Mouse (Mus musculus) intestine, embryonic 16.5 days (tissue): ENCODE measurements around the gene Zdhhc19. TPM values are rescaled to one million over a fixed set of nuclear protein-coding genes. Genes with fewer than 3 reads are reported as not detected.

ENCODE experiments used
- ATAC-seq: fragments of 200-750 bp; cut with Nextera tagmentation; 2 replicates; pipeline ENCODE4 v1.8.0; 2017; ENCODE audit warnings: moderate TSS enrichment, moderate library complexity
- H3K27ac ChIP-seq: fragments of 300-500 bp; sonication (generic); 2 replicates; pipeline ENCODE4 v1.5.1; 2014; ENCODE audit warnings: mild to moderate bottlenecking, low read length
- H3K27me3 ChIP-seq: fragments of 300-500 bp; sonication (generic); replicated peaks from 2 replicates; pipeline ENCODE4 v1.6.1; 2014; ENCODE audit warnings: low read length, control low read depth, mixed read lengths; ENCODE audit not compliant: control insufficient read depth, insufficient read depth
- H3K36me3 ChIP-seq: fragments of 300-500 bp; sonication (generic); 2 replicates; pipeline ENCODE4 v1.6.1; 2014; ENCODE audit warnings: low read length, control low read depth; ENCODE audit not compliant: control insufficient read depth, insufficient read depth
- H3K4me1 ChIP-seq: fragments of 300-500 bp; sonication (generic); 2 replicates; pipeline ENCODE4 v1.6.1; 2014; ENCODE audit warnings: low read length, control low read depth, mixed read lengths; ENCODE audit not compliant: control insufficient read depth, insufficient read depth
- H3K4me2 ChIP-seq: fragments of 300-500 bp; sonication (generic); 2 replicates; pipeline ENCODE4 v1.6.1; 2014; ENCODE audit warnings: low read depth, low read length, control low read depth
- H3K4me3 ChIP-seq: fragments of 300-500 bp; sonication (generic); 2 replicates; pipeline ENCODE4 v1.5.1; 2014; ENCODE audit warnings: mild to moderate bottlenecking, low read length
- H3K9ac ChIP-seq: fragments of 300-500 bp; sonication (generic); 2 replicates; pipeline ENCODE4 v1.6.1; 2014; ENCODE audit warnings: low read depth, low read length
- H3K9me3 ChIP-seq: fragments of 300-500 bp; sonication (generic); 2 replicates; pipeline ENCODE4 v1.6.1; 2016; ENCODE audit warnings: low read length, control low read depth; ENCODE audit not compliant: control insufficient read depth
- WGBS: fragments of 180-500 bp; shearing (Covaris S2); extraction: QIAGEN DNeasy Blood & Tissue Kit; methylation state at CpG from one replicate; pipeline ENCODE4 v1.1.7; 2014; 5-methylcytosine and 5-hydroxymethylcytosine counted together
- polyA plus RNA-seq: library from polyadenylated mRNA; unstranded; fragments of >200 nt; fragmentation: Nextera tagmentation; extraction: Ambion mirVana; gene quantifications from 2 replicates; pipeline ENCODE4 v1.2.1, GENCODE M21; 2015

Gene Zdhhc19
- polyA plus RNA-seq, 1 experiment from 2014 or later = 2.1 TPM

DNA sequence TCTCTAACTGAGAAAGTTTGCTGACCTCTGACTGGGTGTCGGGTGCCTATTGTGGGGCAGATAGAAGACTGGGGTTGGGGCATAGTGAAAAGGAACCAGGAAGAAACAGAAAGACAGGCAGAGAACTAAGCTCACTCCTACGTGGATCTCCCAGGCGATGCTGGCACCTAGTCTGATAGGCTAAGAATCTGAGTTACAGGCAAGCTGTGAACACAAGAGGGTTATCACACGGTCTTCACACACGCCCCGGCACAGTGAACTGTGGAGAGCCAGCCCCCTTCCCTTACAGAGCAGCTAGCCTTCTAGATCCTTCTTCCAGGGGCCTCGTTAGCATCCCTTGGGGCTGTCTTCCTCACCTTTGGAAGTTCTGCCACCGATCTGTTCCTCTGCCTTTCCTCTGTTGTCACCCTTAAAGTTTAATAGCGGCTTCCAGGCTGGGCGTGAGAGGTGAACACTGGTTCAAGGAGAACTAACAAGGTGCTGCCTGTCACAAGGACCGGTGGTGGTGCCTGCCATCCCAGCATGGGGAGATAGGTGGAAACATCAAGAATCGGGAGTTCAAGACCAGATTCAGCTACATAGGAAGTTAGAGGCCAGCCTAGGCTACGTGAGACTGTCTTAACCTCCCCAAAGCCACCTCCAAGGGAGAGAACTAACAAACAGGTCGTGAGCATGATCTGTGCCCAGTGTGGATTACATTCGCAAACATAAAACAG, 23.7 kb downstream of the Zdhhc19 start:
- no peak overlapping the region for H3K4me2 ChIP-seq
- no peak for ATAC-seq
- H3K4me1 ChIP-seq = peaks cover 27% of the 10 kb centered on the region
- no peak overlapping the region for H3K9ac ChIP-seq
- no peaks in the 10 kb centered on the region for H3K27me3 ChIP-seq
- no peaks in the 10 kb centered on the region for H3K36me3 ChIP-seq
- H3K27ac ChIP-seq = no peak overlapping the region
- 77% methylated on average over 15 of the region's 15 CpGs for WGBS
- H3K9me3 ChIP-seq = no peaks in the 10 kb centered on the region
- H3K4me3 ChIP-seq = no peak overlapping the region

DNA sequence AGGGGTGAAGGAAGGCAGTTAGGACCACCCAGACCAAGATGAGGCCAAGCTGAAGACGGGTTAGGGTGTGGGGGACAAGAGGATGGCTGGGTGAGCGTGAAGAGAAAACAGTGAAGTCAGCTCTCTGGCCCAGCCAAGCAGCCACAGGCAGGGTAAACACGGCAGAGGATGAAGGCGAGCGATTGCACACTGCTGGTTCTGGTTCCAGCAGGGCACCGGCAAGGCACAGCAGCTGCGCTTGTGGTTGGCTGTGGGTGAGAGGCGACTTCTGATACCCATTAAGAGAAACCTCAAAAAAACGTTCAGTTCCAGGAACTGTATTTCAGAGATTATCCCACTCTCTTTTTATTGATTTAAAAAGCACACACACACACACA, 24.3 kb downstream of the Zdhhc19 start:
- no peak overlapping the region for H3K27ac ChIP-seq
- WGBS = 50% methylated on average over 9 of the region's 9 CpGs
- H3K9ac ChIP-seq = no peak overlapping the region

DNA sequence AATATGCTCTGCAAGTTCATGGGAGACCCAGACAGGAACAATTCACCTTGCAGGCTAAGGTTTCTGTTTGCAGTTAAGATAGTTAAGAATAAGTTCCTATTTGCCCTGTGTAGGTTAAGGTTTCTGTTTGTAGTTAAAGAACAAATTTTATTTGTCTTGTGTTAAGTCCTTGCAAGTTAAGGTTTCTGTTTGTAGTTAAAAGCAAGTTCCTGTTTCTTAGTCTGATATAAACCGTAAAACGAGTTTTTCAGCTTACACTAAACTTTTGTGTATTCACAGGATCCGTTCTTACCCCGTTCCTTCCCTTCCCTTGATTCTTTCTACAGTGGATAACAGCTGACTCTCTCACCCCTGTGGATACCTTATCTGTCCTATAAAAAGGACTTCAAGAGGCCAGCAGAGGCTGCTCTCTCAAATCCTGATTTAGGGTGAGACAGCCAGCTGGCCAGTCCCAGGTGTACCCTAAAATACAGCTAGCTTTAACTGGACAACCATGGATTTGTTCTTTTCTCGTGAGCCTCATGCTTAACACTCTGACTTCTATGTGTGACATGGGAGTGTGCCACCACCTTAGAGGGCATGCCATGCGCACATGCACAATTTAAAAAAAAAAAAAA, 26.6 kb downstream of the Zdhhc19 start:
- Histone ChIP-seq H3K9me3 (no peaks in the 10 kb centered on the region), H3K9ac (no peak overlapping the region), H3K36me3 (no peaks in the 10 kb centered on the region), H3K4me1 (peaks cover 13% of the 10 kb centered on the region; the same call in 1 of the 2 replicates), H3K4me3 (no peak overlapping the region), H3K4me2 (no peak overlapping the region), H3K27me3 (no peaks in the 10 kb centered on the region), H3K27ac (no peak overlapping the region)
- WGBS = 62% methylated on average over 6 of the region's 6 CpGs
- ATAC-seq = no peak

More for the DNA sequence above, 24.3 kb downstream of the Zdhhc19 start:
- Histone ChIP-seq H3K4me3 (no peak overlapping the region), H3K27me3 (no peaks in the 10 kb centered on the region), H3K4me1 (peaks cover 27% of the 10 kb centered on the region), H3K9me3 (no peaks in the 10 kb centered on the region), H3K36me3 (no peaks in the 10 kb centered on the region), H3K4me2 (no peak overlapping the region)
- ATAC-seq = no peak

DNA sequence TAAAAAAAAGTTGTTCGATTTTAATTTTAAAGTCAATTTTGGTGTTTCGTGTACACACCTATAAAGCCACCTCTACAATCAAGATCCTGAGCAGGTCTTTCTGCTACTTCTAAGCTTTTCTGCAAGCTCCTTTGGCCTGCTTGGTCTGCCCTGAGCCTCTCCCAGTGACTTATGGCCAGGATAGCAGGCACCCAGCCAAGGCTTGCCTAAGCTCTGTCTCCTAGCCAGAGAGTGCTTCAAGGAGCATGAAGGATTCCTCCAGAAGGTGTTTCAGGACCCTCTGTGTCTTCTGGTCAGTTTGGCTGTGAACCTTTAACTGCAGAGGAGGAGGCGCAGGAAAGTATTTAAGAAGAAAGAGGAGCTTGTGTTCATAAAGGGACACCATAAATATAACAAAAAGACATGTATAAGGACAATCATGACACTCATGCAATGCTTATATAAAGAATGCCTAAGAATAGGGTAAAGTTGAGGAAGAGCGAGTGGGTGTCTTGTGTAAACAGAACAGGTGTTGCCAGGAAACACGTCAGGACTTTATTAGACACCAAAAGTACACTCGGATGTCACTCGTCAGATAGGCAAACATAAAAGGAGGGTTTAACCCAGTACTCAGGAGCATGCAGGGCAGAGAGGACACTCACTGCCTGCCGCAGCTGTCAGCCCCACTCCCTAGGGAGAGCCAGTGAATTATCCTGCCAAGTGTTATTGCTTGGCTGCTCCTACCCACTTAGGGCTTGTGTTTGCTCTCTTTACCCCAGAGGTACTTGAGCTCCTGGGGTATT, 27.6 kb downstream of the Zdhhc19 start:
- Histone ChIP-seq H3K4me1 (peaks cover 10% of the 10 kb centered on the region; the same call in 1 of the 2 replicates), H3K4me3 (no peak overlapping the region), H3K9me3 (no peaks in the 10 kb centered on the region), H3K9ac (no peak overlapping the region), H3K36me3 (no peaks in the 10 kb centered on the region), H3K27me3 (no peaks in the 10 kb centered on the region), H3K27ac (peak overlapping the region; percentile 20; the same call in 1 of the 2 replicates), H3K4me2 (no peak overlapping the region)
- peak; percentile 72 for ATAC-seq
- 45% methylated on average over 8 of the region's 8 CpGs for WGBS

DNA sequence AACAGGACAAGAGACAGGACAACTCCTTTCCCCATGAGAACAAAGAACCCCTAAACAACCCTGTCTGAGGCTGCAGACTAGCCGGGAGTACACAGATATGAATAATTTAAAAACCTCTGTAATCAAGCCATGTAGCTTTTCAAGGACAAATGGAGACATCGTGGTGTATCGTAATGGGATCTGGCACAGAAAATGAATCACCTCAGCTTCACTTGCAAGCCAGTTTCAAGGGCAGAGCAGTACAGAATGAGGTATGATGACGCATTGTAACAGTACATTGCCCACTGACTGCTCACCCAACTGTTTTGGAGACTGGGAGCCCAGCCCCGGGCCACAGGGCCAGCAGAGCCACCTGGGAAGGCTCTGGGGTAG, 28.2 kb downstream of the Zdhhc19 start:
- H3K27ac ChIP-seq = peak overlapping the region; percentile 20; the same call in 1 of the 2 replicates
- ATAC-seq = no peak

DNA sequence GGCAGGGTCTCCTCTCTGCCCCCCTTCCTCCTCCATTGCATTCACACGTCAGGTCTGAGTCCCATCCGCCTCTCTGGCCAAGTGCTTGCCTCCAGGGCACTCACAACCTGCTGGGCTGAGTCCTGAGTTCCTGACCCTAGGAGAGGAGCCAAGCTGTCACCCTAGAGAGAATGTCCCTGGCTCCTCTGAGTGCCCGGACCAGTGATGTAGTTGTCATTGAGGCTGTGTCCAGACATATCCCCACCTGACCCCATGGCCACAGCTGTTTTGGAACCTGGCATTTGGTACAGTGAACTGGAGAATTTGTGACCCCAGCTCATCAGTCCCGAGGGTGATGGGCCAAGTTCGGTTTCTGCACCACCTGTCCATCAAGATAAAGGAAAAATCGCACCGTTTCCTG, 30.8 kb downstream of the Zdhhc19 start:
- Histone ChIP-seq H3K4me2 (no peak overlapping the region), H3K4me1 (peaks cover 6% of the 10 kb centered on the region; the same call in 1 of the 2 replicates), H3K9me3 (0 out of 2 replicates have a peak, but pooled peaks cover 5% of the 10 kb centered on the region), H3K9ac (no peak overlapping the region), H3K27ac (no peak overlapping the region), H3K27me3 (no peaks in the 10 kb centered on the region), H3K4me3 (no peak overlapping the region), H3K36me3 (no peaks in the 10 kb centered on the region)
- WGBS = 63% methylated on average over 7 of the region's 7 CpGs
- no peak for ATAC-seq

More for the DNA sequence above, 28.2 kb downstream of the Zdhhc19 start:
- no peaks in the 10 kb centered on the region for H3K36me3 ChIP-seq
- no peak overlapping the region for H3K4me3 ChIP-seq
- no peaks in the 10 kb centered on the region for H3K27me3 ChIP-seq
- H3K4me2 ChIP-seq = no peak overlapping the region
- no peaks in the 10 kb centered on the region for H3K9me3 ChIP-seq
- 52% methylated on average over 5 of the region's 5 CpGs for WGBS
- H3K9ac ChIP-seq = no peak overlapping the region
- H3K4me1 ChIP-seq = peaks cover 10% of the 10 kb centered on the region; the same call in 1 of the 2 replicates

DNA sequence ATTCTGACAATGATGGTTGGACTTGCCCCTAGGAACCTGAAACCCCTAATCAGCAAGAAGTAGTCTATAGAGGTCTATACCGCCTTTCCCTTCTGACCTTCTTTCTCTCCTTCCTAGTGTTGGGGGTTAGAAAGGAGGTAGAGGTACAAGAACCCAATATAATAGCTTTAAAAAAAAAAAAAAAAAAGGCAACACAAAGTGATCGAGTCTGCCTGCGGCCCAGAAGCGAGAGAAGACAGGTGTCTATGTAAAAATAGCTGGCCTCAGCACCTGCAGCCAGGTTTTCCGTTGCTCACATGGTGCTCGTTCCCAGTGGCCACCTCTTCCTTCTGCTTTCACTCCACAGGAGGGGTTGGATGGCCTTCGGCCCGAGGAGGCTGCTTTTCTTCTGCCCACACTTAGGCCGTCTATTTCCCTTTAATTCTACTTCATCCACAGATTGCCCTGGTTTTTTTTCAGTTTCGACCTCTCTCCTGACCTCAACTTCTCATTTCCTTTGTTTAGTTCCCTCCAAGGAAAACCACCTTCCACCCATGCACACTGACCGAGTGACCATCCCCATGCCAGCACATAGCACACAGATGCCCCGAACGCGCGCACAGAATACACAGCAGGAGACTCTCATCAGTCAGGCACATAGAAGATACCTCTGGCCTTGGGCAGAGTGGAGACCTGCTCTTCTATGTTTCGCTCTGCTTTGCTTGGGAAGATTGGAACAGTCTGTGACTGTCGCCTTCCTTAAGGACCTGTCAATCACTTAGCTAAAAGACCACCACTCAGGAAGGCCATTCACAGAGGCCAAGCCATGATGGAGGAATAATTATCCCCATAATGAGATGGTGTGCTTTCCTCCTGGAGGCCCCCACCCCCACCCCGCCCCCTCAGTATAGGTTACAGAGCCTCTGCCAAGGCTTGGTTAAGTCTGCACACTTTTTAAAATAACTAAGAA, 37.1 kb downstream of the Zdhhc19 start:
- H3K9ac ChIP-seq = no peak overlapping the region
- no peaks in the 10 kb centered on the region for H3K27me3 ChIP-seq
- no peak for ATAC-seq
- WGBS = 78% methylated on average over 18 of the region's 18 CpGs
- H3K4me2 ChIP-seq = no peak overlapping the region
- H3K9me3 ChIP-seq = 0 out of 2 replicates have a peak, but pooled peaks cover 5% of the 10 kb centered on the region
- peaks cover 14% of the 10 kb centered on the region for H3K4me1 ChIP-seq
- H3K27ac ChIP-seq = no peak overlapping the region
- H3K36me3 ChIP-seq = no peaks in the 10 kb centered on the region
- no peak overlapping the region for H3K4me3 ChIP-seq

DNA sequence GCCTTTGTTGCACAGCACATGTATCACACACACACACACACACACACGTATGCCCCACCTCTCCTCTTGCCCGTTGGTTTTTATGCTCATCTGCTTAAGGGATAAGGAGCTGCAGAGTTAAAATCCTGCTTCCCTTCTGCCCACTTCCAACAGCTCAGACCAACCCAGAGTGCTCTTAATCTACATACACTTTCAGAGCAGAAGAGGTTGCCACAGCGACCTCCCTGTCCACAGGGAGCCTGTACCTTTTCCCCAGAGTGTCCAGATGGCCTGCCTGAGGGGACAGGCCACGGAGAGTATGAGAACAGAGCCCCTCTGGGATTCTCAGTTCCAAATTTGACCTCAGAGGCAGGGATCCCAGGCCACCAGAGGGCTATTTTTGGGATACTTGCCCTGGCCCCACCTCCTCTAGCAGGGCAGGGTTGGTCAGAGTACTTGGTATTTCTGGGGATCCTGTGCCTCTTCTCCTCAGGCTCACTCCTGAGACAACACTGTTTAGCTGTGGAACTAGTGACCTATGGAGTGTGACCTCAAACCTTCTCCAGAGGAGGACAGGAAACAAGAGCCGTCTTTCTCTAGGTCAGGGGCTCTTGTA, 39.2 kb downstream of the Zdhhc19 start:
- Histone ChIP-seq H3K4me3 (no peak overlapping the region), H3K4me2 (no peak overlapping the region), H3K4me1 (peaks cover 17% of the 10 kb centered on the region), H3K9me3 (0 out of 2 replicates have a peak, but pooled peaks cover 5% of the 10 kb centered on the region), H3K9ac (no peak overlapping the region), H3K27ac (no peak overlapping the region), H3K27me3 (no peaks in the 10 kb centered on the region), H3K36me3 (no peaks in the 10 kb centered on the region)
- ATAC-seq = no peak
- WGBS = 48% methylated on average over 5 of the region's 5 CpGs
